Mouse (Mus musculus): Measurements from ENCODE around the gene Slc35b2. TPM values are rescaled to one million over a fixed set of nuclear protein-coding genes. Genes with fewer than 3 reads are reported as not detected.

Slc35b2 gene
- polyA plus RNA-seq (2015; fragmentation: Nextera tagmentation; extraction: Ambion mirVana), result 124 and 128 TPM in 2 replicates

- peak; percentile 86 for ATAC-seq
- H3K36me3 ChIP-seq, result peaks cover 24% of the 10 kb centered on the region
Observed at GRCm38 (mm10) chr17:45563655-45564530, at the start of gene Slc35b2. Gene Slc35b2, plus strand, starts transcription at chr17:45563874.

GRCm38 (mm10) chr17:45515204-45515726 lies 48.4 kb upstream of the Slc35b2 start:
- H3K36me3 ChIP-seq, result 0 out of 2 replicates have a peak, but pooled peaks cover 7% of the 10 kb centered on the region
- H3K9me3 ChIP-seq, result no peaks in the 10 kb centered on the region
- ATAC-seq, result peak; percentile 35
- no peak overlapping the region for H3K9ac ChIP-seq
- no peak overlapping the region for H3K4me2 ChIP-seq (replicated peaks)
- no peaks in the 10 kb centered on the region for H3K27me3 ChIP-seq (replicated peaks)
- 43% methylated on average over 15 of the region's 15 CpGs for WGBS
- H3K4me1 ChIP-seq (replicated peaks), result 0 out of 2 replicates have a peak, but pooled peaks cover 3% of the 10 kb centered on the region
- no peak overlapping the region for H3K4me3 ChIP-seq (replicated peaks)
- H3K27ac ChIP-seq, result no peak overlapping the region

More at GRCm38 (mm10) chr17:45563655-45564530, at the start of gene Slc35b2:
- H3K4me3 ChIP-seq (replicated peaks), result peak within 1 kb of the TSS; percentile 94
- WGBS, result under 1% methylated on average over 60 of the region's 61 CpGs
- H3K27ac ChIP-seq, result peak within 1 kb of the TSS; percentile 82
- H3K9ac ChIP-seq, result peak within 1 kb of the TSS; percentile 95
- peaks cover 27% of the 10 kb centered on the region for H3K4me1 ChIP-seq (replicated peaks)
- H3K27me3 ChIP-seq (replicated peaks), result no peaks in the 10 kb centered on the region
- peak within 1 kb of the TSS; percentile 92 for H3K4me2 ChIP-seq (replicated peaks)
- H3K9me3 ChIP-seq, result no peaks in the 10 kb centered on the region

DNA sequence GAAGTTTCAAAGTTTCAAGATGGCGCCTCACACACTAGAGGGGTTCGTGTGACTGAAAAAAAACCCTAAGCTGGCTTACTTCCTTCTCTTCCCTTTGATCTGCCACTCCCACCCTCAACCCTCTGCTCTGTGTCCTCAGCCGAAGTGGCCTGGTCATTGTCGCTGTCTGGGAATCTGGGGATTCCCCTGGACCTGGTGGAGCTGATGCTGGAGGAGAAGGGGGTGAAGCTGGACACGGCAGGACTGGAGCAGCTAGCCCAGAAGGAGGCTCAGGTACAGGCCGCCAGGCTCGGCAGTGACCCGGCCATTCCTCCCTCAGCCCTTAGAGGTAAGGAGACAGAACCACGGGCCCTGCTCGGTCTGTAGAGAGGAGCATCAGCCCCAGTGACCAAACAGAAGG lies 47.9 kb upstream of the Slc35b2 start:
- Histone ChIP-seq H3K9ac (no peak overlapping the region), H3K36me3 (0 out of 2 replicates have a peak, but pooled peaks cover 7% of the 10 kb centered on the region), H3K4me1 (replicated peaks) (0 out of 2 replicates have a peak, but pooled peaks cover 3% of the 10 kb centered on the region), H3K4me3 (replicated peaks) (no peak overlapping the region), H3K4me2 (replicated peaks) (no peak overlapping the region), H3K27me3 (replicated peaks) (no peaks in the 10 kb centered on the region), H3K27ac (no peak overlapping the region), H3K9me3 (no peaks in the 10 kb centered on the region)
- 72% methylated on average over 10 of the region's 10 CpGs for whole genome bisulfite sequencing
- no peak for ATAC-seq

DNA sequence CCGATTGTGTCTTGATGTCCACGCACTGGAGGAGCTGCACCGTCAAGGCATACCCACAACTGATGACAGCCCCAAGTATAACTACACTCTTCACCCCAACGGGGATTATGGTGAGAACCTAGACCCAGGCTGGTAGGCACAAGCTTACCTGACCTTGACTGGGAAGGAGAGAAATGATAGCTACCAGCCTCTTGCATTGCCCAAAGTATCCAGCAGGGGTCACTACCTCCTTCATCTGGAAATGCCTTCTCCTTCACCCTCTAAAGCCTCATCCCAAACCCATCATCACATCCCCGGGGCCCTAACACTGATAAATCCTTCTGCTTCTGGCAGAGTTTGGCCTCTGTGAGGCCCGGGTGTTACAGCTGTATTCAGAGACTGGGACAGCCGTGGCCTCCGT lies 47.2 kb upstream of the Slc35b2 start:
- Histone ChIP-seq H3K27ac (no peak overlapping the region), H3K9me3 (no peaks in the 10 kb centered on the region), H3K36me3 (0 out of 2 replicates have a peak, but pooled peaks cover 7% of the 10 kb centered on the region), H3K9ac (no peak overlapping the region), H3K4me1 (replicated peaks) (0 out of 2 replicates have a peak, but pooled peaks cover 3% of the 10 kb centered on the region), H3K4me2 (replicated peaks) (no peak overlapping the region), H3K27me3 (replicated peaks) (no peaks in the 10 kb centered on the region), H3K4me3 (replicated peaks) (no peak overlapping the region)
- 47% methylated on average over 8 of the region's 8 CpGs for WGBS
- ATAC-seq, result peak; percentile 16; the same call in 1 of the 2 replicates

GRCm38 (mm10) chr17:45517135-45517534 lies 46.5 kb upstream of the Slc35b2 start:
- Histone ChIP-seq H3K36me3 (0 out of 2 replicates have a peak, but pooled peaks cover 7% of the 10 kb centered on the region), H3K4me2 (replicated peaks) (no peak overlapping the region), H3K9ac (no peak overlapping the region), H3K4me1 (replicated peaks) (0 out of 2 replicates have a peak, but pooled peaks cover 3% of the 10 kb centered on the region), H3K4me3 (replicated peaks) (no peak overlapping the region), H3K9me3 (no peaks in the 10 kb centered on the region), H3K27me3 (replicated peaks) (no peaks in the 10 kb centered on the region; the same call in 1 of the 2 replicates), H3K27ac (no peak overlapping the region)
- 92% methylated on average over 21 of the region's 21 CpGs for WGBS
- ATAC-seq, result no peak

- Histone ChIP-seq H3K27me3 (replicated peaks) (no peaks in the 10 kb centered on the region; the same call in 1 of the 2 replicates), H3K36me3 (0 out of 2 replicates have a peak, but pooled peaks cover 7% of the 10 kb centered on the region), H3K9ac (no peak overlapping the region), H3K4me1 (replicated peaks) (peaks cover 4% of the 10 kb centered on the region; the same call in 1 of the 2 replicates), H3K27ac (no peak overlapping the region), H3K9me3 (no peaks in the 10 kb centered on the region), H3K4me2 (replicated peaks) (no peak overlapping the region), H3K4me3 (replicated peaks) (no peak overlapping the region)
- WGBS, result 92% methylated on average over 28 of the region's 28 CpGs
- ATAC-seq, result no peak
Observed at GRCm38 (mm10) chr17:45517549-45518215, 46.0 kb upstream of the Slc35b2 start.

DNA sequence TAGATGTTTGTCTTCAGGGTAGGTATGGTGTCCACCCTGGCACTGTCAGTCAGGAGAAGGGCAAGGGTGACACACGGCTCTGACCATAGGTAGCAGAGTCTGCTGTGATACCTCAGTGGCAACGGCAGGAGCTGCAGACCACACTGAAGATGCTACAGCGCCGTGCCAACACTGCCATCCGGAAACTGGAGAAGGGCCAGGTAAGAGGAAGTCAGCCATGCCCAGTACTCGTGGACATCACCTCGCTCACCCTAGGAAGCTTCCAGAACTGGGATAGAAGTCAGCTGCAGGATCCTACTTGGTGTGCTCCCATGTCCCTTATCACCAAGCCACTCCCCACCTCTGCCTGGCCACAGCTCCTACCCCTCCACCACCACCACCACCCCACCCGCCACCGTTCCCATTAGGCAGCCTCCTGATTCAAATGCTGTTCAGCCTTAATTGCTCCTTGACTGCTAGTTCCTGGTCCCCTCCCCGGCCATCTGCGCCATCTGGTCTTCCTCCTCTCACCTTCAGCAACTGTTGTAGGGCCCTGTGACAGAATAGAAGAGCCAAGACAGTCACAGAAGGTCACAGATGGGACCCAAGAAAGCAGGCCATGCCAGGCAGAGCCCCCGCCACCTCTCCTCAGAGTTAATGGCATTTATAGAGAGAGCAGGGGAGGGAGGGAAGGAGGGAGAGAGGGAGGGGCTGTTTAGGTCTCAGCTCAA lies 44.8 kb upstream of the Slc35b2 start:
- peaks cover 11% of the 10 kb centered on the region for H3K4me1 ChIP-seq (replicated peaks)
- no peaks in the 10 kb centered on the region for H3K9me3 ChIP-seq
- H3K9ac ChIP-seq, result no peak overlapping the region
- H3K27ac ChIP-seq, result no peak overlapping the region
- no peak overlapping the region for H3K4me3 ChIP-seq (replicated peaks)
- H3K4me2 ChIP-seq (replicated peaks), result no peak overlapping the region
- ATAC-seq, result no peak
- H3K27me3 ChIP-seq (replicated peaks), result no peaks in the 10 kb centered on the region; the same call in 1 of the 2 replicates
- H3K36me3 ChIP-seq, result 0 out of 2 replicates have a peak, but pooled peaks cover 7% of the 10 kb centered on the region
- WGBS, result 76% methylated on average over 12 of the region's 12 CpGs

DNA sequence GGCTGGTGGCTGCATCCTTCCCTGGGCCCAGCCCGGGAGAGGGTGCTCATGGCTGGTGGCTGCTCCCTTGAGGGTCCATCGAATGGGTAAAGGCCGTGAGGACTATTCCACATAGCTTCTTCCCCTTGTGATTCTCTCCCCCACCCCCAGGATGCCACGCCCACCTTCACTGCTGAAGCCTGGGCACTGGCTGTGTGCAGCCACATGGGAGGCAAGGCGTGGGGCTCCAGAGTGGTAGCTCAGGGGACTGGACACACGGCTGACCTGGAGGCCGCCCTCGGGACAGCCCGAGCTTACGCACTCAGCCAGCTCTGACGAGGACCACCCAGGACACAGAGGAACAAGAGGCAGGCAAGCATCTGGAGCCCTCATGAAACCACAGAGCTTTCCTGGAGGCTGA lies 43.5 kb upstream of the Slc35b2 start:
- Histone ChIP-seq H3K4me3 (replicated peaks) (no peak overlapping the region), H3K27me3 (replicated peaks) (no peaks in the 10 kb centered on the region; the same call in 1 of the 2 replicates), H3K4me2 (replicated peaks) (no peak overlapping the region), H3K4me1 (replicated peaks) (peaks cover 8% of the 10 kb centered on the region), H3K9me3 (no peaks in the 10 kb centered on the region), H3K36me3 (0 out of 2 replicates have a peak, but pooled peaks cover 7% of the 10 kb centered on the region), H3K27ac (no peak overlapping the region), H3K9ac (no peak overlapping the region)
- no peak for ATAC-seq
- 76% methylated on average over 11 of the region's 11 CpGs for WGBS

- Histone ChIP-seq H3K27me3 (replicated peaks) (no peaks in the 10 kb centered on the region; the same call in 1 of the 2 replicates), H3K9ac (peak within 1 kb of the TSS; percentile 26), H3K4me2 (replicated peaks) (peak within 1 kb of the TSS; percentile 70), H3K4me3 (replicated peaks) (peak within 1 kb of the TSS; percentile 27), H3K9me3 (no peaks in the 10 kb centered on the region), H3K36me3 (0 out of 2 replicates have a peak, but pooled peaks cover 5% of the 10 kb centered on the region), H3K4me1 (replicated peaks) (peaks cover 8% of the 10 kb centered on the region), H3K27ac (no peak within 1 kb of the TSS)
- under 1% methylated on average over 21 of the region's 21 CpGs for WGBS
- peak; percentile 82 for ATAC-seq
Observed at GRCm38 (mm10) chr17:45523263-45523662, 40.4 kb upstream of the Slc35b2 start, which contains the start of gene Tcte1. Gene Tcte1, plus strand, starts transcription at chr17:45523434.

DNA sequence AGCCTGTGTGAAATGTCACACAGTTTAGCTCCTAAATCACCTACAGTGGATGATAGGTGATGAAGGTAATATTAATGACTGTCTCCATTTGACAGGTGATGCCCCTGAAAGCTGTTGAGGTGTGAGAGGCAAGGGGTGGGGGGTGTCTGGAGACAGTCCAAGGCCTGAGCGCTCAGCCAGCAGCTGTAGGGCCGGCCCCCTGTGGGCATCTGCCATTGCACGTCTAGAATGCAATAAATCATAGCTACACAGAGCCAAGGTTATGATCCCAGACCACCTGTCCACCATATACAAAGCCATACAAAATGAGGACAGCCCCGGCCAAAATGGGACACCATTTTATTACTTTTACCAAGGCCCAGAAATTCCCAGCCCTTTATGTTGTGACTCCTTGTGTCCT lies 38.7 kb upstream of the Slc35b2 start:
- no peak overlapping the region for H3K9ac ChIP-seq
- ATAC-seq, result no peak
- no peaks in the 10 kb centered on the region for H3K36me3 ChIP-seq
- 57% methylated on average over 4 of the region's 4 CpGs for WGBS
- H3K4me3 ChIP-seq (replicated peaks), result no peak overlapping the region
- peaks cover 8% of the 10 kb centered on the region for H3K4me1 ChIP-seq (replicated peaks)
- H3K4me2 ChIP-seq (replicated peaks), result no peak overlapping the region
- no peak overlapping the region for H3K27ac ChIP-seq
- H3K27me3 ChIP-seq (replicated peaks), result peaks cover 8% of the 10 kb centered on the region
- H3K9me3 ChIP-seq, result no peaks in the 10 kb centered on the region

DNA sequence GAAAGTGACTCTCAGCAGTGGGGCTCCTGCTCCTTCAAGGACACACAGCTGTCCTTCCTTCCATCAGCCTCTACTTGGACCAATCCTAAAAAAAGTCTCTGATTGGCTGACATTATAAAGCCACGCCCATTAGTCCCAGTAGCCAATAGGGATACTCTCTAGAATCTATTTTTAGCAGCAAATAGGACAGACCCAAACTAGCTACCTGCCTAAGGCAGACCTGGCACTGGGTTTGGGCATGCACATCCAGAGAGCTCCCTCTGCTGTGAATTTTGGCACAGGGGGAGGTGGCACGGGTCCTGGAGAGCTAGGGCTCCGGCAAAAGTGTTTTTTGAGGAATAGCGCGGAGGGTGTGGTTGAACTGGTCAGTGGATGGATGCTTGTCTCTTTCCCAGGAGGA lies 37.1 kb upstream of the Slc35b2 start:
- H3K4me2 ChIP-seq (replicated peaks), result no peak overlapping the region
- H3K4me1 ChIP-seq (replicated peaks), result peaks cover 8% of the 10 kb centered on the region
- H3K36me3 ChIP-seq, result no peaks in the 10 kb centered on the region
- H3K9ac ChIP-seq, result no peak overlapping the region
- no peaks in the 10 kb centered on the region for H3K9me3 ChIP-seq
- H3K27ac ChIP-seq, result no peak overlapping the region
- 23% methylated on average over 5 of the region's 5 CpGs for WGBS
- H3K27me3 ChIP-seq (replicated peaks), result peaks cover 16% of the 10 kb centered on the region
- no peak for ATAC-seq
- no peak overlapping the region for H3K4me3 ChIP-seq (replicated peaks)

All from intestine, embryonic 15.5 days (tissue).